Mouse (Mus musculus): ENCODE measurements around the gene Nudt7.

The Nudt7 gene

DNA sequence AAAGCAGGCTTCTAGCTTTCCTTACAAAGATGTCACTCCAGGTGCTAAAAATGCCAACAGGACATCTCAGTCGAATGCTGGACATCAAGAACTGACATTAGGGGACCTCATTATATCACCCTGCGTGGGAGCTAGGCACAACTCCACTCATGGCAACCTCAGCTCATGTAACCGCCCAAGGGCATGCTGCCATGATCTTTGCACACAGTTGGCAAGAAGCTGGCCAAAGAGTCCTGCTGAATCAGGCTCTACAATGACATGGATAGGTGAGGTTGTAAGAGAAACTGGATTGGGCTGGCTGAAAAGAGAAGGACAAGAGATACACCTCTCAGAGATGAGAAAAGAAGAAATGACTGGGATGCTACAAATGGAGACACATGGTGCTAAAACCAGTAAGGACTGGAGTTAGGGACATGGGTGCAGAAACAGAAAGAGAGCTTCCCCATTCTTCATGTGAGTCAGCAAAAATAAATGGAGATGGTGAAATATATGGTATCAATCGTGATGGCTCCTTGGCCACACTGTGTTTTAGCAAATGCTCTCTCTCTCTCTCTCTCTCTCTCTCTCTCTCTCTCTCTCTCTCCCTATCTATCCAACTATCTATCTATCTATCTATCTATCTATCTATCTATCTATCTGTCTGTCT is 10.4 kb downstream of the Nudt7 start:
- DNase-seq (ENCODE audit: low spot score in 2 of 2): no peak

DNA sequence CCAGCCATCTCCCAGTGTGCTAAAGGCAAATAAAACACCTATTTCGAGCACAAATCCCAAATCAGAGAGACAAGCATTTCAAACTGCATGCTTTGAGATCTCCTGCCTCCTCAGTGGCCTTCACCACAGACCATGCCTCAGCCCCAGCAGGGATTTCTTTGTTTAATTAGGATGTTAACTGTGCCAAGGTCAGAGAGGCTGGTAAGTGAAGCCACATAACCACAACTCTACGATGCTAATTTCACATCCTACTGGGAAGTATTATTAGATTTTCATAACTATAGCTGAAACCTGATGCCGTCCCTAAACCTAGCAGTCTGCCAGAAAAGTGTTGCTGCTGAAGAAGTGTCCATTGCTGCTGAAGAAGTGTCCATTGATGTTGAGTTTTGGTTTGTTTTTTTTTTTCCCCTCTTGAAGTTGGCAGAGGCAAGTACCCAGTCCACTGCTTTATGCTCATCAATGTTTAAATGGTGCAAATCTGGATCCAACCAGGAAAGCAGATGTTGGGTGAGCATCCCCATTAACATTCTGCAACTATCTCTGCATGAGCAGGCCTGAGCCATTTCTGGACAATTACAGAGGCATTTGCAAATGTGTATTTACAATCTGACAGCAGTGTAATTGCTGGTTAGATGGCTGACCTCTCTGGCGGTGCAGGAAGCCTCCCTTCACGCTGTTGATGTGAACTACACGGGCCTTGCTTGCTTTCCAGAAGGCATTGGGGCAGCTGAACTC is 20.1 kb downstream of the Nudt7 start:
- no peak for DNase-seq (ENCODE audit: low spot score in 2 of 2)

DNA sequence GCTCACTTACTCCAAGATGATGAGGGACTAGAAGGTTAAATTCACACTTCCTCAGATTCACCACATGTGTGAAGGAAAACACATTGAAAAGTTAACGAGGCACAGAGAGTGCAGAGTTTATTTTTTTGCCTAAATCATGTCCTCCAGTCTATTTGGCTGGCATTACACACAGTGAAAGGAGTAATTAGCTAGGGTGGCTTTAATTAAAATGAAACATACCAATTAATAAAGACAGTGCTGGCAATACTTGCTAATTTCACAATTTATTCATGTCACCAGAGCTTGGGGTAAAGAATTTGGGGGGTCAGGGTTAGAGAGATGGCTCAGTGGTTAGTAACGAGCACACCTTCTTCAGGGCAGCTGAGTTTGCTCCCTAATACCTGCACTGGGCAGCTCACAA is 25.2 kb downstream of the Nudt7 start:
- no peak for DNase-seq (ENCODE audit: low spot score in 2 of 2)

DNA sequence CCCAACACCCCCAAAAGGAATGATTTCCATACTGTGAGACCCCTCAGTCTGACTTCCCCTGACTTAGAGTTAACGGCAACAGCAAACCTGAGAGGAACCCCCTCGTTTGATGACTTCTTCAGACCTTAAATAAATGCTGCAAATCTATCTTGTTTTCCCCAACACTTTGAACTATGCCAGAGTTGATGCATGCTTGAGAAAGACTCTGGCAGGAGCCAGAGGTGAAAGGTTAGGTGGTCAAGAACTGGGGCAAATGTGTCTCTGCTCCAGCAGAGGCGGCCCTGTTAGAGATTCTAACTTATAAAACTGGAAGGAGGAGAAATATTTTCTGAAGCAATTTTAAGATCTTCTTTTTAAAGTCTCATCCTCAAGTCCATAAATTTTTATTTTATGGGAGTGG is 26.3 kb downstream of the Nudt7 start:
- no peak for DNase-seq (ENCODE audit: low spot score in 2 of 2)

GRCm38 (mm10) chr8:114163871-114164270 is 30.5 kb downstream of the Nudt7 start:
- no peak for DNase-seq (ENCODE audit: low spot score in 2 of 2)

DNA sequence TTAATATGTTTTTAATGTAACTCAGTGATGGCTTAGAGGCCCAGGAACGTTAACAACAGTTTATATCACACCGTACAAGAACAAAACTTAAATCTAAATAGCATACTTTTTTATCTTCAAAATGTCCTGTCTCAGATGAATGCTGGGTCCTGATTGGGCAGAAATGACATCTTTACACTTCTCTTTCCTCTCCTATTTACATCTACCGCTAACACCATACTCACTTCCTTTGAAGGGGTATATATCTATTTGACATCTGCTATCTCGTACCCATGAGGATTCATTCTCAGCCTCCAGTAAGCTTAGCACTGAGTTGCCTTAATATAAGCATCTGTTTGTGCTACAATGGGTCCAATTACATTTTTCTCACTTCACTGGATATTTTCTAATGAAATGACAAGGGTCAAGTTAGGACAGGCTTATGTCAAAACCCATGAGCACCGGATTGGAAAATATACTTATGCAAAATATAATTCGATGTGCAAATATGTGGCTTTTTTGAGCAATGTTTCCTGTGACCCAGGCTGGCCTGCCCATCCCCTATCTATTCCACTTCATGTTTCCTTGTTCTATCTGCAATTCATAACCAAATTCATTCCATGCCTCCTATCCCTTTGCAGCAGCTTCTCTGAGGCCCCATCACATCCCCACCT is 31.2 kb downstream of the Nudt7 start:
- no peak for DNase-seq (ENCODE audit: low spot score in 2 of 2)

DNA sequence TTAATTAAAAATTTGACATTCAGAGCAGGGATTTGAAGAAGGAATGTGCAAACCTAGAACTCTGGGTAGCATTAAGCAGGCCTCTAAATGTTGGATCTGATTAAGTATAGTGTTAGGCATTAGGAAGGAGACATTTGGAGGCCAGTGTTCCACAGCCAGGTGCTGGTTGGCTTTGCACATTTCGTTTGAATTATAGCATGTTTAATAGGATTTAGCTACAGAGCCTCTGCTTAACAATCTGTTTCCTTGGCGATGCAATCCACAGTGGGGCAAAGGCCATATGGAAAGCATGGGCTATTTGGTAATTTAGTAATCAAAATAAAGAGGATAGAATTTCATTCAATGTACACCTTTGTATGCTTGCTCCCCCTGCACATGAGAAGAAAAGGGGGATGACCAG is 32.4 kb downstream of the Nudt7 start:
- DNase-seq (ENCODE audit: low spot score in 2 of 2): no peak

DNA sequence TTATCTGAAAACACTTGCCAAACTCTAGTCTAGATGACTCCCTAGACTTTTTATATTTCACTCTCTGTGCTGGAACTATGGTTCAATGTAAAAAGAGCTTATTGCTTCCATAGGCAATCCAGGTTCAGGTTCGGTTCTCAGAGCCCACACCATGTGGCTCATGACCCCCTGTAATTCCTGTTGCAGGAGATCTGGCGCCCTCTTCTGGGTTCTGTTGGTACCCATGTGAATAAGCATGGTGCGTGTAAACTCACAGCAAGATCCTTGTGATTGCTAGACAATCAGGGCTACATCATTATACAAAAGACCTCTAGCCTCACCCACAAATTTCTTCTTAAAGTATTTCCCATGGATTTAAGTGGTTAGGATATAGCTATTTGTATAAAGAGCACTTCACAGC is 43.4 kb downstream of the Nudt7 start:
- peak in 1 of 2 experiments; percentile 14 for DNase-seq (ENCODE audit: low spot score in 2 of 2)

- DNase-seq (ENCODE audit: low spot score in 2 of 2): no peak
Observed at GRCm38 (mm10) chr8:114193334-114193733, 60.0 kb downstream of the Nudt7 start.

DNA sequence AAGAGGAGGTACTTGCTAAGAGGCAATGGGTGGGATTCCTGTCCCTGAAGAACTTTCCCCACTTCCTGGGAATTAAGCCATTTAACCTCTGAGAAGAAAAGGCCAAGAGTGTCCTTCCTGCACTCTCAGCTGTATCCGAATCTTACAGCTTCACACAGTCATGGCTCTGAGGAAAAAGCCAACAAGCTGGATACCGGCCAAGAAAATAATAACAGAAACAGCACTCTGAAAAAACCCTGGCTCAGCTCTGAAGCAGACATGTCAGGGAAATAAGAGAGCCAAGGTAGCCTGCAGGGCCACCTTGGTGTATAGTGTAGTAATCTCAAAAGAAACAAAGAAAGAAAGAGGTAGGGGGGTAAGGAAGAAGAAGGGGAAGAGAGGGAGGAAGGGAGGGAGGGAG is 65.6 kb downstream of the Nudt7 start:
- no peak for DNase-seq (ENCODE audit: low spot score in 2 of 2)

Data from spleen, postnatal 10 days (tissue).